In genomic region chr16:33734545-33734944, GRCm38 (mm10) we compare ENCODE assay signal across 8 mouse cellular contexts. TPM values are rescaled to one million over a fixed set of nuclear protein-coding genes. Genes with fewer than 3 reads are reported as not detected.
DNase-seq lines count a peak whose midpoint lies in the region; ATAC-seq and TF ChIP-seq lines count a peak whose summit lies in the region.

No protein-coding gene starts in this region.

- TF ChIP-seq CTCF in hindbrain, postnatal 0 days (IDR thresholded peaks at IDR 0.05; ENCODE audit: low read depth): no peak
- no peak for TF ChIP-seq CTCF in midbrain, postnatal 0 days (IDR thresholded peaks at IDR 0.05)
- TF ChIP-seq CTCF in intestine, postnatal 0 days (IDR thresholded peaks at IDR 0.05; ENCODE audit: low read depth): no peak
- TF ChIP-seq CTCF in thymus, adult 2 months (IDR thresholded peaks at IDR 0.05; ENCODE audit: borderline replicate concordance, control insufficient read depth, extremely low read depth, insufficient read depth, low read length, poor library complexity): no peak

- WGBS in hindbrain, postnatal 0 days: 9% methylated on average over 10 of the region's 10 CpGs
- WGBS in midbrain, postnatal 0 days: 15% methylated on average over 10 of the region's 10 CpGs
- WGBS in intestine, postnatal 0 days: 67% methylated on average over 10 of the region's 10 CpGs
- 67% methylated on average over 10 of the region's 10 CpGs for WGBS in thymus, adult 2 months

- DNase-seq in cerebellum, postnatal 14 days: peak; percentile 61 to 64
- DNase-seq in cerebellum, adult 11 months: no peak
- DNase-seq in embryo, embryonic 10.5 days (ENCODE audit: low spot score): peak; percentile 77
- DNase-seq in hindbrain, postnatal 0 days (ENCODE audit: low spot score): peak; percentile 90
- DNase-seq in midbrain, postnatal 0 days (ENCODE audit: low spot score): peak; percentile 91
- DNase-seq in thymus, adult 2 months: no peak
- DNase-seq in gastrocnemius, postnatal 14 days: no peak

- H3K9ac ChIP-seq in hindbrain, postnatal 0 days (replicated peaks; ENCODE audit: low read length): no peak overlapping the region
- H3K9ac ChIP-seq in midbrain, postnatal 0 days (replicated peaks; ENCODE audit: low read length, poor library complexity, severe bottlenecking): no peak overlapping the region
- H3K9ac ChIP-seq in intestine, postnatal 0 days (ENCODE audit: low read depth, low read length): no peak overlapping the region

- no peaks in the 10 kb centered on the region for H3K36me3 ChIP-seq in hindbrain, postnatal 0 days (ENCODE audit: insufficient read depth, low read length)
- H3K36me3 ChIP-seq in midbrain, postnatal 0 days (ENCODE audit: insufficient read depth, low read length): no peaks in the 10 kb centered on the region
- H3K36me3 ChIP-seq in intestine, postnatal 0 days (ENCODE audit: control insufficient read depth, insufficient read depth): no peaks in the 10 kb centered on the region; the same call in 1 of the 2 replicates
- peaks cover 12% of the 10 kb centered on the region for H3K36me3 ChIP-seq in thymus, adult 2 months (ENCODE audit: control insufficient read depth, insufficient read depth, low read length)

- no peaks in the 10 kb centered on the region for H3K27me3 ChIP-seq in hindbrain, postnatal 0 days (ENCODE audit: insufficient read depth, low read length)
- H3K27me3 ChIP-seq in midbrain, postnatal 0 days (ENCODE audit: insufficient read depth, low read length): no peaks in the 10 kb centered on the region
- H3K27me3 ChIP-seq in intestine, postnatal 0 days (replicated peaks; ENCODE audit: control insufficient read depth, insufficient read depth, low read length): no peaks in the 10 kb centered on the region
- no peaks in the 10 kb centered on the region for H3K27me3 ChIP-seq in thymus, adult 2 months (ENCODE audit: control insufficient read depth, insufficient read depth, low read length)

- no peaks in the 10 kb centered on the region for H3K9me3 ChIP-seq in hindbrain, postnatal 0 days (ENCODE audit: low read length)
- H3K9me3 ChIP-seq in midbrain, postnatal 0 days (ENCODE audit: low read length): no peaks in the 10 kb centered on the region
- H3K9me3 ChIP-seq in intestine, postnatal 0 days (ENCODE audit: control insufficient read depth): no peaks in the 10 kb centered on the region

- ATAC-seq in hindbrain, postnatal 0 days: peak; percentile 90
- peak; percentile 76 for ATAC-seq in midbrain, postnatal 0 days (ENCODE audit: low FRiP score)
- ATAC-seq in intestine, postnatal 0 days: no peak

- intact Hi-C loops in gastrocnemius, postnatal 14 days (cut with DNase I; ENCODE audit: low total_unique reads): no loop called here

- H3K27ac ChIP-seq in hindbrain, postnatal 0 days: peak overlapping the region; percentile 67
- H3K27ac ChIP-seq in midbrain, postnatal 0 days (ENCODE audit: low read depth, low read length): peak overlapping the region; percentile 2; the same call in 1 of the 2 replicates
- H3K27ac ChIP-seq in intestine, postnatal 0 days (ENCODE audit: low read depth, low read length): no peak overlapping the region
- no peak overlapping the region for H3K27ac ChIP-seq in thymus, adult 2 months (ENCODE audit: control insufficient read depth, insufficient read depth, low read length)

- H3K4me2 ChIP-seq in hindbrain, postnatal 0 days (ENCODE audit: low read depth, low read length): no peak overlapping the region
- no peak overlapping the region for H3K4me2 ChIP-seq in midbrain, postnatal 0 days (ENCODE audit: low read depth, low read length, poor library complexity, severe bottlenecking)
- H3K4me2 ChIP-seq in intestine, postnatal 0 days (replicated peaks; ENCODE audit: low read depth): no peak overlapping the region

- no peak overlapping the region for H3K4me3 ChIP-seq in hindbrain, postnatal 0 days (ENCODE audit: low read length)
- no peak overlapping the region for H3K4me3 ChIP-seq in midbrain, postnatal 0 days (ENCODE audit: low read depth, low read length)
- H3K4me3 ChIP-seq in intestine, postnatal 0 days (ENCODE audit: low read depth, low read length): no peak overlapping the region
- no peak overlapping the region for H3K4me3 ChIP-seq in thymus, adult 2 months (ENCODE audit: control insufficient read depth, insufficient read depth, low read length)

- H3K4me1 ChIP-seq in hindbrain, postnatal 0 days (ENCODE audit: insufficient read depth, low read length): 0 out of 2 replicates have a peak, but pooled peaks cover 15% of the 10 kb centered on the region
- H3K4me1 ChIP-seq in midbrain, postnatal 0 days (ENCODE audit: insufficient read depth, low read length): no peaks in the 10 kb centered on the region; the same call in 1 of the 2 replicates
- H3K4me1 ChIP-seq in intestine, postnatal 0 days (replicated peaks; ENCODE audit: control insufficient read depth, insufficient read depth, low read length): no peaks in the 10 kb centered on the region
- H3K4me1 ChIP-seq in thymus, adult 2 months (replicated peaks; ENCODE audit: control insufficient read depth, insufficient read depth, low read length): no peaks in the 10 kb centered on the region

- no peak for TF ChIP-seq POLR2A in thymus, adult 2 months (IDR thresholded peaks at IDR 0.05; ENCODE audit: control insufficient read depth, extremely low read depth, insufficient read depth, low read length, poor library complexity)

RNA-seq across cellular contexts. Expression of gene Heg1, which starts 50.4 kb away (rescaled TPM):
- 22.8 and 30.4 TPM in 2 replicates for total RNA-seq in hindbrain, postnatal 0 days (2014; rRNA removed)
- polyA plus RNA-seq in hindbrain, postnatal 0 days (2015; fragmentation: Nextera tagmentation; extraction: Ambion mirVana): 7.2 and 8.1 TPM in 2 replicates
- 19.5 and 22.4 TPM in 2 replicates for total RNA-seq in midbrain, postnatal 0 days (2014; rRNA removed)
- 6.2 and 7.2 TPM in 2 replicates for polyA plus RNA-seq in midbrain, postnatal 0 days (2015; fragmentation: Nextera tagmentation; extraction: Ambion mirVana)
- 11.6 and 13.0 TPM in 2 replicates for polyA plus RNA-seq in intestine, postnatal 0 days (2015; fragmentation: Nextera tagmentation; extraction: Ambion mirVana)
- polyA plus RNA-seq in thymus, adult 2 months (2012; rRNA removed): 39.1 and 43.7 TPM in 2 replicates
- 10 to 100 TPM; 48.0 to 56.4 TPM for total RNA-seq in gastrocnemius, postnatal 14 days (2021)

RNA-seq across cellular contexts. Expression of gene Muc13, which starts 59.3 kb away (rescaled TPM):
- total RNA-seq in hindbrain, postnatal 0 days (2014; rRNA removed): not detected in 2 replicates
- 0.06 TPM in 1 of 2 replicates, not detected in the other for polyA plus RNA-seq in hindbrain, postnatal 0 days (2015; fragmentation: Nextera tagmentation; extraction: Ambion mirVana)
- total RNA-seq in midbrain, postnatal 0 days (2014; rRNA removed): 0.05 TPM in 1 of 2 replicates, not detected in the other
- polyA plus RNA-seq in midbrain, postnatal 0 days (2015; fragmentation: Nextera tagmentation; extraction: Ambion mirVana): not detected in 2 replicates
- polyA plus RNA-seq in intestine, postnatal 0 days (2015; fragmentation: Nextera tagmentation; extraction: Ambion mirVana): 459 and 473 TPM in 2 replicates
- 5.0 and 5.5 TPM in 2 replicates for polyA plus RNA-seq in thymus, adult 2 months (2012; rRNA removed)
- total RNA-seq in gastrocnemius, postnatal 14 days (2021): not detected

Comparison
In these comparisons a context has a peak if more than half of its experiments do, and no peak if none do; other contexts are left out.
1. DNase-seq: peak in cerebellum, postnatal 14 days (2 of 2), embryo, embryonic 10.5 days (single experiment), hindbrain, postnatal 0 days (single experiment) and midbrain, postnatal 0 days (single experiment); none in cerebellum, adult 11 months (single experiment), thymus, adult 2 months (single experiment) and gastrocnemius, postnatal 14 days (single experiment).
2. H3K27ac ChIP-seq: peak in hindbrain, postnatal 0 days (single experiment) and midbrain, postnatal 0 days (single experiment); none in intestine, postnatal 0 days (single experiment) and thymus, adult 2 months (single experiment).
3. RNA of gene Muc13, which starts 59.3 kb away (polyA plus RNA-seq): 459 to 473 TPM in intestine, postnatal 0 days; 5.0 to 5.5 TPM in thymus, adult 2 months, 0.06 TPM in hindbrain, postnatal 0 days and not detected in midbrain, postnatal 0 days; every median in the first group is over 10 times any median in the second.